Mouse (Mus musculus): ENCODE measurements at regions not wholly inside any gene's neighbourhood (a gene's known extent, or its start where the extent isn't known, plus 50 kb on each side); places are given as distances from the start of the nearest gene placed in this dataset.

DNA sequence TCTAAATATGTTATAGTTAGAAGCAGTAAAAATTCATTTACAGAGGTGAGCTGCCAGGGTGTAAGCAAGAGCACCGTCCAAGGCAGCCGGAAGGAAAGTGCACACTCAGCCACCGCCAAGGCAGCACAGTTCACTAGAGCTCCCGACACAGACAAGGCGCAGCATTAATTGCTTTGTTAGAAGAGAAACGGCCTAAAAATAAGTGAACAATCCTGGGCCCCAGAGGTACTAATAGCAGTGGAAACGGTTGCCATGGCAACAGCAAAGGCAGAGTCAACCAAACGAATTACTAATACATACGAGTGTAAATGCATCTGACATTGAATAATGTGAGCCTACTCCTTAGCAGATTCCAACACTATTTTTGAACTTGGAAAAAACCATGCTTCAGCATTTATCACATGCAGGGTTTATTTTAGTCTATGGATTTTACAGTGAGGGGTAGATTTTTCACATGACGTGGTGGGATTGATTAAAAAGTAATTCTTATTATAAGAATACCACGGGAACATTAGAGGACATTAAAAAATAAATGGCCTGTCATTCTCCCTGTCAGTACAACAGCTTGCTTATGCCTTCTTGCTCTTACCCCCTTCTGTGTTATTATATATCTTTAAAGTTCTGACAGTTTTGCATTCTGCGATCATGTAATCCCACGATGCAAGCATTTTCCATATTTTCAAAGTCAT lies 62.5 kb downstream of the Cavin4 start:
- DNase-seq (ENCODE audit: low read depth, low spot score) = no peak

GRCm38 (mm10) chr4:48726349-48726835 lies 63.1 kb downstream of the Cavin4 start:
- no peak for DNase-seq (ENCODE audit: low read depth, low spot score)

DNA sequence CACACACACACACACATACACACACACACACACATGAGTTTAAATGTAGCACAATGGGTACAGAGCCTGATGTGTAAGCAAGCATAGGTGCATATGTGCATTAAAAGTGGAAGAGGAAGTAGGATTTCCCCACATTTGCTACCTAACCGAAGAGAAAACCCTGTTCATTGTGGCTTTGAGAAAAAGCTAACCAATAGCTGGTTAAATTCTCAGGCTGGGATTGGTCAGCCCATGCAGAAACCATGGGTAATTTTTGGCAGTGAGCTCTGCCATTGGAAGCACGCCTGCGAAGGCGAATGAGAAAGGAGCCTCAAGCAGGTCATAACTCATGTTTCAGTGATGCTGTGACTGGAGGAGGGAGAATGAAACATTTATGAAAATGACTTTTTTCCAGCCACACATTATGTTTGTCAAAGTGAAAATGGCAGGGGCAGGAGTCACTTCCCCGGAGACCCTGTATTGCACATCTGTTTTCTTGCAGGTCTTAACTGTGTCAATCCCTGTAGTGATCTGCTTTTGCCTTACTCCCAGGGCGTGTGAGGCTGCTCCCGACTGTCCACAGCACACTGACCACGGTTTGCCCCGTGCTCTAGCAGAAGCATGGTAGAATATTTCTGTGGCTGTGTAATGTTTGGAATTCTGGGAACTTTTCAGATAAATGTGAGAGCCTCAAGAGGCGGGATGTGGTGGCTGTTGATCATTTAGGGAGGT lies 71.7 kb downstream of the Cavin4 start:
- DNase-seq (ENCODE audit: low read depth, low spot score) = no peak

DNA sequence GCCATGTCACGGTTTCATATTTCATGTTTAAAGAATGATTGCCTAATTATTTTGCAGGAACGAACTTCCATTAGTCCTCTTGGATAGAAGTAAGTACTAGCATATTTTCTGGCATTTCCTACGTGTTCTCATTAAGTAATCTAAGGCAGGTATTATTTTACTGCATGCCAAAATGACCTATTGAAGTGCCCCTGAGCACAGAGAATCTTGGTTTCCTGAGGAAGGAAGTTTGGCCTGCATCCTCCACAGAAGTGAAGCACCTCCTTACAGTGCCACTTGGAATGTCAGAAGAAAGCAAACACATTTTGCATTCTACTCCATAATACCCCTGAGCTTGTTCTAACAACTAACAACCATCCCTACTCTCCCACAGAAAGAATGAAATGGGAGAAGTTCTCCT lies 82.9 kb downstream of the Cavin4 start:
- DNase-seq (ENCODE audit: low read depth, low spot score) = no peak

GRCm38 (mm10) chr4:48749566-48749965 lies 86.3 kb downstream of the Cavin4 start:
- no peak for DNase-seq (ENCODE audit: low read depth, low spot score)

DNA sequence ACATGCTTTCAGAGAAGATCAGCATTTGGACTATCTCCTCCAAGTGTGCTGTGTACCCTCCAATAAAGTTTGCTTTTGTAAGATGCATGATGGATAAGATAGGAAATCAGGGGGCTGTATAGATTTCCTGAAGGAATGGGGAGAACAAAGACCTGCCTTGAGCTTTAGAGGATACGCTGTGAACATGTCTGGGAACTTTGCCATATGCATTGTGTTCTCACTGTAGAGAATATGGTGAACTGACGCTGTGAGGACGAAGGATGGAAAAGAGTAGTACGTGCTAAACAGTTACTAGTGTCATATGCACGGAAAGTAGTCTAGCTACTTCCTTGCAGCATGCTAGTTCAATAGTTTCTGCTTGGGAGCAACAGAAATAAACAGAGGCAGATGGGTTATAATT lies 86.8 kb downstream of the Cavin4 start:
- no peak for DNase-seq (ENCODE audit: low read depth, low spot score)

DNA sequence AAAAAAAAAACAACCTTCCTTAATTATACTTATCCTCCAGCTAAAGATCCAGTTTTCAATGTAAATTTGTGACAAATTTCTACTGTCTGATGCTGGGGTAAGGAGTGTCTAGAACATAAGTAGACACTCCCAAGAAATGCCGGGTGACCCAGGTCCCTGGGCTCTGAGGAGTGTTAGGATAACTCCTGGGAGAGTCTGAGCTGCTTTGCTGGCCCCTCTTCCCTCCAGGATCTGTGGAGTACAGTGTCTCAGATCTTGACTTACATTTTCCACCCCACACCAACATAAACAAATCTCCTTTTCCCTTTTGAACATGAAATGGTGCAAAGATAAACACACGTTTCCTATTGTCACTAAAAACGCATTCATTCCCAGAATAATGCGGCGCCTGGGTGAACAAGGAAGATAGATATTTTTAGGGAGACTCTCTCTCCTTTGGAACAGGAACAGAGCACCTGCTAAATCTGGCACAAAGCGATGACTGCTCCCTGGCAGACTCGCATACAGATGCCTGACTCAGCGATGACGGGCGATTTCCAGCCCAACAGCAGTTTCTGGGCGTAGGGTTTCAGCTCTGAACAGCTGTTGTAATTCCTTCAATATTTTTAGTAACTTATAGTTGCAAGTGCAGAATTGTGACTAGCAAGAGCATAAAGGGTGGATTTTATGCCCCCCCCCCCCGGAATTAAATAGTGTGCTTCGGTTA lies 91.3 kb downstream of the Cavin4 start:
- no peak for DNase-seq (ENCODE audit: low read depth, low spot score)

GRCm38 (mm10) chr4:48760625-48761024 lies 97.3 kb downstream of the Cavin4 start:
- no peak for DNase-seq (ENCODE audit: low read depth, low spot score)

DNA sequence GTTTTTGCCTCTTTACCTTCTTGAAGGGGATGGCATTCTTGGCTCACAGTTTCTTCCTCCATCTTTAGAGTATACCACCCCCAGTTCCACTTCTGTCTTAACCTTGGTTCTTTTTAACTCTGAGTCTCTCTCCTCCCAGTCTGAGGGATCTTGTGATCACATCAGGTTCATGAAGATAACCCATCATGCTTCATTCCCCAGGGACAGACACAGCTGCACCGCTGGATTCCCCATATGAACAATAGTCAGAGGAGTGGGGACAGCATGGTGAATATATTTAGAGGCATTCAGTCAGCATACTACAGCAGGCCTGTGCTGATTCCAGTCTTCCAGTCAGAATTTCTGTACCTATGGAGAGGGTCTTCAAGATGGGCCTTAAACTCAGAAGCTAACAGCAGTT lies 103.1 kb downstream of the Cavin4 start:
- DNase-seq (ENCODE audit: low read depth, low spot score) = no peak

- no peak for DNase-seq (ENCODE audit: low read depth, low spot score)
Observed at GRCm38 (mm10) chr4:48770403-48770953, 107.2 kb downstream of the Cavin4 start.

GRCm38 (mm10) chr4:48770954-48771665 lies 107.8 kb downstream of the Cavin4 start:
- DNase-seq (ENCODE audit: low read depth, low spot score) = peak; percentile 7

DNA sequence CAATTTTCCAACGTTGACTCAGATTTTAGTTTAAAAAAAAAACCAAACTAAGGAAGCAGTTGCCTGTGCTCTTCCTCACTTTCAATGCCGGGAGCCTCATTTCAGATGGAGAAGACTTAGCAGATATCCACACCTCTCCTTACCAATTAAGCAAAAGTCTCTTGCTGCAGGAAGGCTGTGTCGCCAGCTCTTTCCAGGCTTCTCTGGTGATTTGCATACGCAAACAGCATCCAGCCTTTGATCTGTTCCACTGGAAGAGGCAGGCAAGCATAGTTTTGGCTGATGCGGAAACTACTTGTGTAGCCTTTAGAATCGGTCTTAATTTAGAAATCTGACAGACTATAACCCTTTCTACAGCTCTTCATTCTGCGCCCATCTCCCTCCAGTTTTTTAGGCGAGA lies 108.5 kb downstream of the Cavin4 start:
- DNase-seq (ENCODE audit: low read depth, low spot score) = no peak

GRCm38 (mm10) chr4:48779202-48779905 lies 116.0 kb downstream of the Cavin4 start:
- no peak for DNase-seq (ENCODE audit: low read depth, low spot score)

- no peak for DNase-seq (ENCODE audit: low read depth, low spot score)
Observed at GRCm38 (mm10) chr4:48779955-48780354, 116.6 kb downstream of the Cavin4 start.

DNA sequence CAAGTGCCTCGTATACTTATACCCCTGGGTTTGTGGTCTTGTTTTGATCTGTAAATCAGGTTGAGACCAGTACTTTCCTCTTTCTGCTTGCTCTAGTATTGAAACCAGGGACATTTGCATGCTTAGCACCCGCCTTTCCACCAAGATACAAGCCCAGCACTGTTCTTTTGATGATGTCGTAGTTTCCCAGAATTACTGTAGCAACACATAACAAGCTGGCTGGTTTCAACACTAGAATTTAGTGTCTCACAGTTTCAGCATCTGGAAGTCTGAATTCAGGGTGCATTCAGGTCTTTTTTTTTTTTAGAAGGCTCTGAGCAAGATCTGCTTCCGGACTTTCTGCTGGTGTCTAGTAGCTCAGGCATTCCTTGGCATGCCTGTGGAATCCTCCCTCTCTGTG lies 117.8 kb downstream of the Cavin4 start:
- no peak for DNase-seq (ENCODE audit: low read depth, low spot score)

DNA sequence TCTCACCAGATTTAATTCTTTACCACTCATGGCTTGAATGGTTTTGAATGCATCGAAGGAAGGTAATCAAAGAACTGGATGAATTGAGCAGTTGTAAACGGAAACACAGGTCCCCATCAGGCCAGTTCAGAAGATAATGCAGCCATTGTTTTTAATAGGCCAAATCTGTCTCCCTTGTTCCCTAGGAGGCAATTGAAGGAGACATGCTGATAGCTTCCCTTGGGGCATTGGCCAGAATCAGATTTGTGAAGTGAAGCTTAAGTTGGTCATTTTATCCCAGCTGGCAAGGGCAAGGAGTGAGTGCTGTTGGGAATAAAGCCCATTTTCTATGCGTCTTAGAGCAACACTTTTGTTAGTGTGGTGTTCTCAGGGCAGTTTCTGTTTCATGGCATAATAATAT lies 119.4 kb downstream of the Cavin4 start:
- no peak for DNase-seq (ENCODE audit: low read depth, low spot score)

- no peak for DNase-seq (ENCODE audit: low read depth, low spot score)
Observed at GRCm38 (mm10) chr4:48791096-48791495, 127.8 kb downstream of the Cavin4 start.

GRCm38 (mm10) chr4:48803777-48804176 lies 140.5 kb downstream of the Cavin4 start:
- DNase-seq (ENCODE audit: low read depth, low spot score) = no peak

GRCm38 (mm10) chr4:48808571-48808970 lies 145.3 kb downstream of the Cavin4 start:
- DNase-seq (ENCODE audit: low read depth, low spot score) = no peak

DNA sequence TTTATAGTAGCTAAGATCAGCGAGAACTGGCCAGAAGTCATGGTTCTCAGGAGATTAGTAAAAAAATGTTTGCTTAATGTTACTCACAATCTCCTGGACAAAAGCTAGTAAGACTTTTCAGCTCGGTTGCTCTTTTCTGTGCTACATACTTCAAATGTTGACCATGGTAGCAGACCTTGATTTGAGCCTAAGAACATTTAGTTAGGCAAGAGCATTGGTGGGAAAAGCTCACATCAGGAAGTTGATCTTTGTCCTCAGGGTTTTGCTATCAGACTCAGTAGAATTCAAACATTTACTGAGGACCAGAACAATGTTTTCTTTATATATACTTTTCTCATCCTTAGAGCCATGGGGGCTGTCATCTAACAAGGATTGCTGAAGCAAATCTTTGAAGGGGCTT lies 170.4 kb downstream of the Cavin4 start:
- DNase-seq (ENCODE audit: low read depth, low spot score) = no peak

DNA sequence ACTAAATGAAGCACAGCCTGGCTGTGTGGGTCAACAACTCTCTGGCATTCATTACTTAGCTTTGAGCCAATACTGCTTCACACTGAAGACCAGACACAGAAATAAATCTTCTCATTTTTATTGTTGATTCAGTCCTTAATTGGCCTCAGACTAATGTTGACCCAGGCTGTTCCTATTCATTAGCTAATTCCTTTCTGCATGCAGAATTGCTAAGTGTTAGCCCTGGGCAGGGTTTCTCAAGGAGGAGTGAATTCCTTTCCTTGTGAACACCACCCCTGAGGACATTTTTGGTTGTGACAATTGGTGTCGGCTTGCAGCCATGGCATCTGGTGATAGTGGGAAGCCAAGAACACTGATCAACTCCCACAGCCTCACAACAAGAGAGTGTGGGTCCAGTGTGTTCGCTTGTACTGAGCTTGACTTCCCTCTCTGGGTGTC lies 179.5 kb downstream of the Cavin4 start:
- no peak for DNase-seq (ENCODE audit: low read depth, low spot score)

All from CD4-positive helper T cell, adult 2 months (primary cell).